Mouse (Mus musculus) kidney, adult 11 months (tissue): ENCODE results near the gene Haao.
A peak's percentile ranks its signal among the peaks of the same experiment; 100 is the strongest.

Experiments used
- DNase-seq: peaks from one replicate; pipeline ENCODE4 v3.0.0; 2022

Haao gene

DNA sequence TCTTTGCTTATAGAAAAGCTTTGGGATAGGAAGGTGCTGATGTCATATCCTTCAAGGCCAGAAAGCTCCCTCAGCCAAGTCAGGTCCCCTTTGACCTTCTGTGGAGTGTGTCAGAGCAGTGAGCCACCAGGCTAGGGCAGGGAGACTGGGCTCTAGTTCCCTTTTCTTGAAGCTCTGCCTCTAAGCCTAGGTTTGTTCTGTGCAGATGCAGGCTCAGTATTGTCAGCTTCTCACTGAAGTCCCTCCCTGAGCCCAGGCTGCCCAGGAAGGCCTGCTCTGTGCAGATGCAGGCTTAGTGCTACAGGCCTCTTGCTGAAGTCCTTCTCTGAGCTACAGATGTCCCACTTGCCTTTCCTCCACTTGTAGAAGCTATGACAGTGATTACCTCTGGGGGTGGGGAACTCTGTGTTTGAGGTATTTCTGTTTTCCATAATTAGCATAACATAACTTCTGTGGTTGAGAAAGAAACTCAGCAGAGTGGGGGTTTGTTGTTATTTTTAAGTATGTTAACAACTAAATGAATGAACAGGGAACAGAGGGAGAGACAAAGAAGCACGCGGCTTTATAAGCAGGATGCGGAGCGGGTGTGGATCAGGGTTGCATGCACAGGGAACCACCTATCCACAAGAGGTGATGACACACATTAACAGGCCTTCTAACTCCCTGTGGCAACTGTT lies 17.0 kb downstream of the Haao start:
- no peak for DNase-seq

- no peak for DNase-seq
Measured at GRCm38 (mm10) chr17:83829356-83829755, 18.4 kb downstream of the Haao start.

DNA sequence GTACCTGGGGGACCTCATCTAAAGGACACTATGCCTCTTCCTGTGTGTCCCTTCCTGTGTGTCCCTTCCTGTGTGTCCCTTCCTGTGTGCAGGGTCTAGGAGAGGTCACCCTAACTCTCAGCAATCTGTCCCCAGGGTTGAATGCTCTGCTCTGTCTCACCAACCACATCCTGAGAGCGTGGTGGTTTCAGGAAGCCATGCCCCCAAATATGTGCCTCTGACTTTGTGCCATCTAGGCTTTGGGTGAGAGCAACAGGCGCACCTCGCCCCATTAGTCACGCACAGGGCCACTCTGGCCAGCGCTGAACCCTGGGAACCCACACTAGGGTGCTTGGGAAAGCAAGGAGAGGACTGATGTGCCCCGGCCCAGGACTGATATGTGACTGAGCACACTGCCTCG lies 23.9 kb downstream of the Haao start:
- no peak for DNase-seq

DNA sequence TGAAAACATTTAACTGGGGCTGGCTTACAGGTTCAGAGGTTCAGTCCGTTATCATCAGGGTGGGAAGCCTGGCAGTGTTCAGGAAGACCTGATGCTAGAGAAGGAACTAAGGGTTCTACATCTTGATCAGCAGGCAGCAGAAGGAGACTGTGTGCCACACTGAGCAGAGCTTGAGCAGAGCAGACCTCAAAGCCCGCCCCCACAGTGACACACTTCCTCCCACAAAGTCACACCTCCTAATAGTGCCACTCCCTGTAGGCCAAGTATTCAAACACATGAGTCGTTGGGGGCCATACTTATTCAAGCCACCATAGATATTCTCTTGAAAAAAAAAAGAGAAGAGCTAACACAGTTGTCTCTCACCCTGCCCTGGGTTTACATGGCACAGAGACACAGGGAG lies 25.9 kb downstream of the Haao start:
- DNase-seq: no peak

DNA sequence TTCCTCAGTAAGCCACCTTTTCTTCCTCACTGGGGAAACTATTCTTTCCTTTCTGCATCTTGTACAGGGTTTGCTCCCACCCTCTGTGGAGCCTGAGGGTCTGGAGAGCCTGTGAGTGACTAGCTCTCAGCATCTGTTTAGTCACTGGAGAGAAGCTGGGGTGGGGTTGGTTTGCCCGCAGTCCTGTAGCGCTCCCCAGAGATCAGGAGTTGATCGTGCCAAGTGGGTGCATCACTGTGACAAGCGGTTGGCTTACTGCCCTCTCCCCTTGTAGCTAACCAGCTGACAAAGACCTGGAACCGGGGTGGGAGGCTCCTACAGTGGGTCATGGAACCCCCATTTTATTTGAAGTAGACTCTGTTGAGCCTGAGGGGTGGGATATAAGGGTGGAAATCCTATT lies 27.1 kb downstream of the Haao start:
- DNase-seq: no peak

- no peak for DNase-seq
Measured at GRCm38 (mm10) chr17:83819503-83819902, 28.3 kb downstream of the Haao start.

GRCm38 (mm10) chr17:83816996-83817395 lies 30.8 kb downstream of the Haao start:
- DNase-seq: no peak

- no peak for DNase-seq
Measured at GRCm38 (mm10) chr17:83813050-83813449, 34.7 kb downstream of the Haao start.

- DNase-seq: no peak
Measured at GRCm38 (mm10) chr17:83812200-83812944, 35.4 kb downstream of the Haao start.

DNA sequence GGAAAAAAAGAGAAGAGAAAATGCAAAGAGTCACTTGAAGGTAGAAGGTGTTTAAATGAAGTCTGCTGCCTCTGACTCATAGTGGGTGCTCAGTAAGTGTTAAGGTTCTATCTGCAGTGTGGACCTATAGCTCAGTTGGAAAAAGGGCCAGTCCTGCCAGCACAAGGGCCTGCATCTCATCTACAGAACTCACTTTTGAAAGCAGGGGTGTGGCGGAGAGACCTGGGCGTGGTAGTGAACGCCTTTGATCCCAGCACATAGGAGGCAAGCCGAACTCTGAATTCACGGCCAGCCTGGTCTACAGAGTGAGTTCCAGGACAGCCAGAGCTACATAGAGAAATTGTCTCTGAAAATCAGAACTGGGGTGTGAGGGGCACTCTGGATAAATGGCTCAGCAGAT lies 37.5 kb downstream of the Haao start:
- DNase-seq: no peak

DNA sequence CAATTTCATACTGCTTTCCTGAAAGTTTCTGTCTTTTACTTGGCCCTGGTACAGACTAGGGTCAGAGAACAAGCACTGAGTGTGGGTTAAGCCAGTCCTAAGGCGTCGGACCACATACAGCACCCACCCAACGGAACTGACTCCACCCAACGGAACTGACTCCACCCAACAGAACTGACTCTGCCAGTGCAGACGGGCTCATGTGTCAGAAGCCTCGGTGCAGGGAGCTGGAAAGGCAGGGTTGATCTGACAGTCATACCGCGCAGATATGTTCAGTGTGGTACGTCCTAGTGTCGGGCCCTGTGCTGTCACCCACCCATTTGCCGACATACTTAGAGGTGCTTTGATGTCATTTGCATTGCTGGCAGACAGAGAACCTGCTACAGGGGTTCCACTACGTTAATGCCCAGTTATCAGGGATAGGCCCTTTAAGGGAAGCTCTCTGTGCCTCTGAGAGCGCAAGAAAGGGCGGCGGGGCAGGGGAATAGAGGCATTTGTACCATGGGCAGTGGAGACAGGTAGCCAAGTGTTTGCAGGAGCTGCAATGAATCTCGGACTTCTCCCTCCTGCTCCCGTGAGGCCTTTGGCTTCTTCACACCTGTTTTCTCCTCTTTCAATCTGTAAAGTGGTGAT lies 38.5 kb downstream of the Haao start:
- no peak for DNase-seq

DNA sequence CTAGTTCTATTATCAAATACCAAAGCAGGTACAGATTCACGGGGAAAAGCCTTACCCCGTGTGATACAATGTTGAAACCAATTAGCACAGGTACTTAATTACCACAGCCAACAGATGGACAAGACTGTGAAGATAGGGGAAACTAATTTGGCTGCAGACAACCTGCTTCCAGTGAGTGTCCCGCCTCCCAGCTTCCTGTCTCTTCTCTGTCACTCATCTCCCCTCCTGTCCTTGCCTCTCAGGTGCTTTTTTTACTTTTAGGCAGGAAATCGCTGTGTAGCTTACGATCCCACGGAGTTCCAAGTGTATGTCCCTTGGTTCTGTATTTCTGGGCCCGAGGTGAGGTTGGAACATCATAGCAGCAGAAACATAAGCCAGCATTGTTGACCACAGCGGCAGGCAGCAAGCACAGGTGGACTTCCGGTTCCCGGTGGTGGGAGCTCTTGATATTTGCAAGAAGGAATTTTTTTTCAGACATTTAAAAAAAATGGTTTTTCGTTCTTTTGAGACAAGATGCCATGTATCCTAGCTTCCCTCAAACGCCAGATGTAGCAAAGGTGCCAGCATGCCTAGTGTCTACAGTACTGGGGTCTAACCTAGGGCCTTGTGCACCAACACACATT lies 39.2 kb downstream of the Haao start:
- DNase-seq: no peak

DNA sequence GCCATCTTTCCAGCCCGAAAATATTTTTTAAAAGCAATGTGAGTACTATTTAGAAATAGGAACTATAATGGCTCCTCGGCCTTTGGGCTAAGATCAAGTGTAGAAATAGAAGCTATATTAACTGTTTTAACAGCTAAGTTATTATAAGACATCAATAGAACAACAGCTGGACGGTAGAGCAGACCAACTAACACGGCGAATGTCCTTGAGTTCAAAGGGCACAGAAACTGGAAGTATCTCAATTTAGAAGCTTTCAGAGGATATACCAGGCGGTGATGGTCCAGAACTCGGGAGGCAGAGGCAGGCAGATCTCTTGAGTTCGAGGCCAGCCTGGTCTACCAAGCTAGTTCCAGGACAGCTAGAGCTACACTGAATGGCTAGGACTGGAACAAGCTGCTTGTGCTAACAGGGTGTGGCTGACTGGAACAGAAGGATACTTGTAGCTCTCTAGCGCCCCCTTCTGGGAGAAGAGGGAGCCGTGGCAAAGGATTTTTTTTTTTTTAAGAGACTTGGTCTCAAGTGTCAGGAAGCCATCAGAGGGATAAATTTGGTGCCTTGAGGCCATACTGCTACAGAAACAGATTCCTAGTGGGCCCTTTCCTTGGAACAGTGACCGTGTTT lies 39.9 kb downstream of the Haao start:
- DNase-seq: peak; percentile 30

- no peak for DNase-seq
Measured at GRCm38 (mm10) chr17:83807345-83807744, 40.4 kb downstream of the Haao start.

- no peak for DNase-seq
Measured at GRCm38 (mm10) chr17:83805078-83805477, 42.7 kb downstream of the Haao start.

DNA sequence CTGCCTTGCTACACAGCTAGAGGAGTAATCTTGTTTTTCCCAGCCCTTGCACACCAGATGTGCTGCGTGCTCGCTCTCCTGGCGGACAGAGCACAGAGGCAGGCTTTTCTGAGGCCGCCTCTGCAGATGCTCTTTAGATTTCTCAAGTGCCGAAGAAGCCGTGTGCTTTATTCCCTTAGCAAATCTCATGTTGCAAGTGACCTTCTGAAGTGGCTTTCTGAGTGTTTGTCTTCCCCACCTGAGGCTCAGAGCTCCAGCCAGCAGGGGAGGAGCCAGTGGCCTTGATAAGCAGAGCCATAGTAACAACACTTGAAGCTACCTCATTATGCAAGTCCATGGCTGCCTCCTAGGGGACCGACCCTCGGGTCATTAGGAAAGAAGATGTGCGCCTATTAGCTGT lies 43.8 kb downstream of the Haao start:
- no peak for DNase-seq

GRCm38 (mm10) chr17:83799506-83800050 lies 48.2 kb downstream of the Haao start:
- no peak for DNase-seq

DNA sequence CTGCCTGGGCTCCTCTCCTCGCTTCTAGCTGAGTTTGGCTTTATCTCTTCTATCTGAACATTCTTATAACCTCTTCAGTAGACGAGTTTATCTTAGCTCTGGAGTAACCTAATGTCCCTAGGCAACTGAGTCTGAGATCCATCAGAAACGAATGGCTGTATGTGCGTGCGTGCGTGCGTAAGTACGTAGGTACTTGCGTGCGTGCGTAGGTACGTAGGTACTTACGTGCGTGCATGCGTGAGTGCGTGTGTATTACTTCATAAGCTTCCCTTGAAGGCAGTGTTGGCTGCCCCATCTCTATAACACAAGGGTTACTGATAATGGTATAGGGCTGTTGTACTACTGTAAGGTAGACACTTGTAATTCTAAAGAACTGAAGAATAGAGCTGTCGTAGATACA lies 52.6 kb downstream of the Haao start:
- DNase-seq: no peak

- DNase-seq: no peak
Measured at GRCm38 (mm10) chr17:83792388-83792787, 55.4 kb downstream of the Haao start.

- DNase-seq: no peak
Measured at GRCm38 (mm10) chr17:83790158-83790557, 57.6 kb downstream of the Haao start.

- DNase-seq: no peak
Measured at GRCm38 (mm10) chr17:83786418-83786817, 61.3 kb downstream of the Haao start.

- no peak for DNase-seq
Measured at GRCm38 (mm10) chr17:83782740-83783139, 65.0 kb downstream of the Haao start.
